Mouse (Mus musculus) heart, embryonic 12.5 days (tissue): ENCODE data around the gene Slit3. TPM values are rescaled to one million over a fixed set of nuclear protein-coding genes. Genes with fewer than 3 reads are reported as not detected.

Source experiments
- ATAC-seq: fragments of 200-750 bp; cut with Nextera tagmentation; 2 replicates; pipeline ENCODE4 v1.8.0; 2017; ENCODE audit warnings: moderate TSS enrichment, moderate library complexity; ENCODE audit not compliant: insufficient number of reproducible peaks, low FRiP score
- H3K27ac ChIP-seq: fragments of 300-500 bp; sonication (generic); 2 replicates; pipeline ENCODE4 v1.5.1; 2016; ENCODE audit warnings: mild to moderate bottlenecking, moderate library complexity; ENCODE audit not compliant: poor library complexity, severe bottlenecking
- H3K27me3 ChIP-seq: fragments of 300-500 bp; sonication (generic); replicated peaks from 2 replicates; pipeline ENCODE4 v1.6.1; 2016; ENCODE audit warnings: mild to moderate bottlenecking, moderate library complexity
- H3K36me3 ChIP-seq: fragments of 300-500 bp; sonication (generic); 2 replicates; pipeline ENCODE4 v1.6.1; 2016; ENCODE audit warnings: mild to moderate bottlenecking, moderate library complexity
- H3K4me1 ChIP-seq: fragments of 300-500 bp; sonication (generic); replicated peaks from 2 replicates; pipeline ENCODE4 v1.6.1; 2016; ENCODE audit warnings: mild to moderate bottlenecking
- H3K4me2 ChIP-seq: fragments of 300-500 bp; sonication (generic); 2 replicates; pipeline ENCODE4 v1.6.1; 2016; ENCODE audit warnings: mild to moderate bottlenecking, moderate library complexity
- H3K4me3 ChIP-seq: fragments of 300-500 bp; sonication (generic); 2 replicates; pipeline ENCODE4 v1.5.1; 2016; ENCODE audit warnings: mild to moderate bottlenecking
- H3K9ac ChIP-seq: fragments of 300-500 bp; sonication (generic); 2 replicates; pipeline ENCODE4 v1.6.1; 2016; ENCODE audit warnings: mild to moderate bottlenecking, moderate library complexity
- H3K9me3 ChIP-seq: fragments of 300-500 bp; sonication (generic); replicated peaks from 2 replicates; pipeline ENCODE4 v1.6.1; 2016; ENCODE audit warnings: mild to moderate bottlenecking, moderate library complexity
- WGBS: fragments of 180-500 bp; shearing (Covaris S2); methylation state at CpG from one replicate; pipeline ENCODE4 v1.1.7; 2016; 5-methylcytosine and 5-hydroxymethylcytosine counted together
- polyA plus RNA-seq: library from polyadenylated mRNA; unstranded; fragments of >200 nt; fragmentation: Nextera tagmentation; extraction: Ambion mirVana; gene quantifications from 2 replicates; pipeline ENCODE4 v1.2.1, GENCODE M21; 2016

Slit3 gene
- polyA plus RNA-seq, 1 experiment from 2014 or later: 17.4 TPM

DNA sequence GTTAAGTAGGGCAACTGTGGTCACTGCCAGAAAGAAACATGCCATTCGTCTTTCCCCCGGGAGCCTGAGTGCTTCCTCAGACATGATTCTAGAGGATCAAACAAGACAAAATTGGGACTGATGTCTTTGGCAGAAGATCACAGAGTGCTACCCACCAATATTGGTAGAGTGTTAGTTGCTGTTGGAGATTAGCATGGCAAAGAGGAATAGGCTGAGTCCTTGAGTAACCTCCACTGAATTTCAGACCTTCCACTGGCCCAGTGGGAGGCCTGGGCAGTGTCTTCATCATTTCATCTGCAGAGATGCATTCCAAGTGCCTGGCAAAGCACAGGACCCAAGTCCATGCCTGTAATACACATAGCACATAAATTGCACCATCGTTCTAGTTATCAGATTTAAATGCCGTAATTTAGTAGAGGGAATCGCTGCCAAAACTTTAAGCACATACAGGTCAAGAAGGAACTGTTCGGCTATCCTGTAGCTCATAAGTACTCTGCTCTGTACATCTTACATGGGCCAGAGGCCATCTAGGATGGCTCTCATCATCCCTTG is 77.6 kb downstream of the Slit3 start:
- H3K9ac ChIP-seq: no peak overlapping the region
- ATAC-seq: no peak
- H3K9me3 ChIP-seq: no peaks in the 10 kb centered on the region
- 84% methylated on average over 6 of the region's 6 CpGs for WGBS
- H3K27ac ChIP-seq: no peak overlapping the region
- no peak overlapping the region for H3K4me3 ChIP-seq
- no peak overlapping the region for H3K4me2 ChIP-seq
- H3K4me1 ChIP-seq: no peaks in the 10 kb centered on the region
- H3K36me3 ChIP-seq: no peaks in the 10 kb centered on the region
- no peaks in the 10 kb centered on the region; the same call in 1 of the 2 replicates for H3K27me3 ChIP-seq

DNA sequence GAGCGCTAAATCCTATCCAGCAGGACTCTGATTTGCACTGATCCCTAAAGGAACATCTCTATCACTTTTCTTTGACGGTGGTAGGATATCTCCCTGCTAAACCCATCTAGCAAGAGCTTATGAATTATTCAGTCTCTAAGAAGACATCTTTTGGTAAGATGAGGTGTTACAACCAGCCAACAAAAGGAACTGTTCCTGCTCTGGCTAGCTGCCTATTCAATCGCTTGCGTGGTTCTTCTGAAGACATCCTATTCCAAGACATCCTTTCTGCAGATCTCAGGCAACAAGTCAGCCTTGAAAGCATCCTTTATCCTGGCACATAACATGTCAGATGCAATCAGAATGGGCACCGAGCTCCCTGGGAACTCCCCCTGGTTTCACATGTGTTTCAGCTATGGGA is 81.3 kb downstream of the Slit3 start:
- Histone ChIP-seq H3K9ac (no peak overlapping the region), H3K9me3 (no peaks in the 10 kb centered on the region), H3K27me3 (no peaks in the 10 kb centered on the region; the same call in 1 of the 2 replicates), H3K27ac (no peak overlapping the region), H3K4me1 (peaks cover 6% of the 10 kb centered on the region; the same call in 1 of the 2 replicates), H3K36me3 (no peaks in the 10 kb centered on the region), H3K4me2 (no peak overlapping the region), H3K4me3 (no peak overlapping the region)
- no peak for ATAC-seq
- WGBS: 76% methylated on average over 5 of the region's 5 CpGs

DNA sequence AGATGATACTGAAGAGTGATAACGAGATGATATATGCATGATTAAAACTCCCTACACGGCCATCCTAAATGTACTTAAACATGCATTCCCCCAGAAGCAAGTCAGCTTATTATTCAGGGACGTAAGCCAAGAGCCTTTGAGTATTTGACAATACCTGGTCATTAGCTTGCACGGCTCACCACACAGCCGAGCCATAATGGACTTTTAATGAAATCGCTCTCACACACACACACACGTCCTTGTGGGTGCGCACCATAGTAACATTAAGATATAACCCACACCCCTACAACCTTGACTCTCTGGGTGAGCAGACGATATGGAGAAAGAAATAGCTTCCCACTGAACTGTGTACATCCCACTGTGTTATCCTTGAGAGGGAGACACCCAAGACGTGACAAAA is 82.6 kb downstream of the Slit3 start:
- no peaks in the 10 kb centered on the region for H3K36me3 ChIP-seq
- WGBS: 69% methylated on average over 10 of the region's 10 CpGs
- H3K27me3 ChIP-seq: no peaks in the 10 kb centered on the region; the same call in 1 of the 2 replicates
- H3K4me3 ChIP-seq: no peak overlapping the region
- H3K9me3 ChIP-seq: no peaks in the 10 kb centered on the region
- H3K4me2 ChIP-seq: no peak overlapping the region
- H3K4me1 ChIP-seq: peaks cover 6% of the 10 kb centered on the region; the same call in 1 of the 2 replicates
- ATAC-seq: no peak
- no peak overlapping the region for H3K27ac ChIP-seq
- H3K9ac ChIP-seq: no peak overlapping the region

DNA sequence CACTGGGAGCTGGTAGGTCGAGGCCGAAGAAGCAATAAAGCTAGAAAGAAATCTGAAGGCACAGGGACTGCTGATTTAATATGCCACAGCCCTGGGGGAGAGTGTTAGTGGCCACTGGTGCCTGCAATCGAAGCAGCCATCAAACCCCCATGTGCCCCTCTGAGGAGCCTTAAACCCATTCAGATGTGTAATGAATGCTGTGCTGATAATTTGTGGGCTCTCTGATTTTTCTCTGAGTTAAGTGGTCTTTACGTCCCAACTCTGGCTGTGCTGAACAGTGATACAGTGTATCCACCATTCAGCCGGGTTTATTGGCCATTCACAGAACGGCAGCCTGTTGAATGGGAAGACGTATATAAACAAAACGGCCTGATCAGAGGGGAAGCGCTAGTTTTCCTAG is 83.1 kb downstream of the Slit3 start:
- Histone ChIP-seq H3K4me3 (no peak overlapping the region), H3K4me2 (no peak overlapping the region), H3K36me3 (no peaks in the 10 kb centered on the region), H3K27ac (no peak overlapping the region), H3K4me1 (peaks cover 6% of the 10 kb centered on the region; the same call in 1 of the 2 replicates), H3K27me3 (no peaks in the 10 kb centered on the region; the same call in 1 of the 2 replicates), H3K9me3 (no peaks in the 10 kb centered on the region), H3K9ac (no peak overlapping the region)
- 52% methylated on average over 9 of the region's 9 CpGs for WGBS
- ATAC-seq: no peak

DNA sequence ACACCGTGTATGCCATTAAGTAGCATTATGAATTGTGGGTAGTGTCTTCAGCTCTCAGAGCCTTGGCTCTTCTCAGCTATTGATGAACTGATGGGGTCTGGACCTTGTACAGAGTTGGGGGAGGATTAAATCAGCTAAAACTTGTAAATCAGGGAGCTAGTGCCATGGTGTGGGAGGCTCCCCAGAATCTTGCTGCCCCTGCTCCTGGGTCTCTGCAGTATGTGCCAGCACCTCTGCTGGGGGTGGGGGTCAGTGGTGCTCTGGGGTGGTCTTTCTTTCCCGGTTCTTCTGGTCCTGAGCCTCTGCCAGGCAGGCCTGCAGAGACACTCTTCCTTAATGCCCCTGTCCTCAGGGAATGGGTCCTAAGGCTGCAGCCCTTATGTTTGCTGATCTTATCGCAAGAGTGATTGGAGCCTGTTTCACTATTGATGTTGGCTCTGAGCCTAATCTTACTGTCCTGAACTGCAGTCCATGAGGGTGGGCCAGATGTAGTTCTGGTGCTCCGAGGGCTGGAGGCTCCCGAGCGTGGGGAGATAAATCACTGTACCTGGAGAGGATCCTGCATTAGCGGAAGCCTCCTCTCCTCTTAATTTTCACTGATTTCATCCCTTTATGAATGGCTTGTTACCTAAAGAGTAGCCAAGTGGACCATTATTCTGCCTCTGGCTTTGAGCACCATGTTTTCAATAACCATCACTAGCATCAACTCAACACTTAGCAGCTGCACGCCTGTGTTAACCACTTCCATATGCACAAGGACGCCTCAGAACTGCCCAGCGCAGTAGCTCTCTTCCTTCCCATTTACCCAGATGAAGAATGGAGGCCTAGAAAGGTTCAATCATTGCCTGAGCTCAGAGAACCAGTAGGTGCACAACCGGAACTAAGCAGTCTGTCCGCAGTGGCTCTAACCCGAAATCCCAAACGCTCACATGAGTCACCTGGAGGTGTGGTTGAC is 90.0 kb downstream of the Slit3 start:
- Histone ChIP-seq H3K27ac (no peak overlapping the region), H3K9me3 (0 out of 2 replicates have a peak, but pooled peaks cover 4% of the 10 kb centered on the region), H3K4me1 (peaks cover 7% of the 10 kb centered on the region; the same call in 1 of the 2 replicates), H3K9ac (no peak overlapping the region), H3K4me3 (no peak overlapping the region), H3K27me3 (no peaks in the 10 kb centered on the region), H3K36me3 (0 out of 2 replicates have a peak, but pooled peaks cover 3% of the 10 kb centered on the region), H3K4me2 (no peak overlapping the region)
- ATAC-seq: no peak
- 61% methylated on average over 14 of the region's 14 CpGs for WGBS

DNA sequence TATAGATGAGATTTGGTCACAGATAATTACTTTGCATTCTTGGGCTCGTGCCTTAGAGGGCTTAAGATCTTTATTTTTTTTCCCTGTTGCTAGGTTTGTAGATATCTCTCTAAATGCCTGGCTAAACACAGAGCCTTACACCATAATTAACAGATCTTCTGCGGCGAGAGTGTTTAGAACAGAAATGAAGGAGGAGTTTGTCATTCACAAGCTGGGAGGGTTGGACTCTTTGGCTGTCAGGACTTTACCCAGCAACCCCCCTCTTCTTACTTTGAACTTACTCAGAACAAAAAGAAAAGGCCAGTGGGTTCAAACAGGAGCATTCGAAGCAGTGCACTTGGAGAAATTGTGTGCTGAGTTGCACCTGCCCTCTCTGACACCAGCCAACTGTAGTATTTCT is 103.0 kb downstream of the Slit3 start:
- Histone ChIP-seq H3K36me3 (no peaks in the 10 kb centered on the region), H3K27ac (no peak overlapping the region), H3K9ac (no peak overlapping the region), H3K9me3 (no peaks in the 10 kb centered on the region), H3K4me3 (no peak overlapping the region), H3K4me1 (peaks cover 9% of the 10 kb centered on the region; the same call in 1 of the 2 replicates), H3K27me3 (no peaks in the 10 kb centered on the region), H3K4me2 (no peak overlapping the region)
- WGBS: 66% methylated on average over 4 of the region's 4 CpGs
- no peak for ATAC-seq

DNA sequence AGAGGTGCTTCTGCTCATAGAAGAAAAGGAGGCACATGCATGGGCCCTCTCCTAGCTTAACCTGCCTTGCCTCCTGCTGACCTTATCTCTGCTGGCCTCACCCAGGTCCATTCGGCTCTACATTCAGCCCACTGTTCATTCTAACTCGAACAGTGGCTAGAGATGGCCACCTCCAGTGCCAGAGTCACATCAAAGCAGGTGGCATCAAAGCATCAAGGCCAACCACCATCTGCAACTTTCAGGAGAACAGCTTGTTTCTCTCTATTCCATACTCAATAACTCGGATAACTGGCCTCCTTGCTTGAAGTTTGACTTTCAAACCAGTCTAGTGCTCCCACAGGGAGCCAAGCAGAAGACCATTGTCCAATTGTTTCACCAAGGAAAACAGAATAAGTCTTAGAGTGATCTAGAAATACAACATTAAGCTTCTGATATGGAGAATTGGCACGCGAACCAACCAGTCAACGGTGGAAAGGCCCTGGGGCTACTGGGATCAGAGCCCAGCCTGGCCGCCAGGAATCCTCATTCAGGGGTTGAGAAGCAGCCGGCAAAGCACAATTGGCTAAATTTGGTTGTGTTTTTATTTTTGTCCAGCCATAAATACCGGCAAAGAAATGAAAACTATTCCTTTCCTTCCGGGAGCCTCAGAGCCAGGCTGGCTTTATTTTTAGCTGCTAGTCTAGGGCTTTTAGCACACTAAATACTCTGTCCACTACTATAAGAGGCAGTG is 110.5 kb downstream of the Slit3 start:
- no peak overlapping the region for H3K4me2 ChIP-seq
- no peak overlapping the region for H3K4me3 ChIP-seq
- WGBS: 66% methylated on average over 10 of the region's 10 CpGs
- no peak for ATAC-seq
- H3K9ac ChIP-seq: no peak overlapping the region
- no peaks in the 10 kb centered on the region for H3K36me3 ChIP-seq
- no peaks in the 10 kb centered on the region for H3K27me3 ChIP-seq
- 0 out of 2 replicates have a peak overlapping the region, but pooled peaks have one; percentile 40 for H3K27ac ChIP-seq
- H3K9me3 ChIP-seq: no peaks in the 10 kb centered on the region
- peaks cover 15% of the 10 kb centered on the region; the same call in 1 of the 2 replicates for H3K4me1 ChIP-seq

DNA sequence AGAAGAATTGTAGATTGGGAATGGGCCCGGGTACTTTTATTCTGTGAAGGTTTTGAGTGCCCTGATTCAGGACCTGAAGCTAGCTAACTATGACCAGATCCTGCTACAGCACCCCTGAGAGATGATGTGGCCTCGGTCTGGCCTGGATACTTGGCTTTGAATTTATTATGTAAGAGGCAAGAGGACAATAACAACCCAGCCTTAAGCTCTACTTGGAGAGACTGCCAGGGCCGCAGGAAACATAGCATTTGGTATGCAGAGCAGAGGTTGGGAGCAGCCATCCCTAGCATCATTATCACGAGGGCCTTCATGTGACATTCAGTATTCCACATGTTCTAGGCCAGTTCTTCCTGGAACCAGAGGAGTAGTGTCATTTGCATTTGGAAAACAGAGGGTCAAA is 111.3 kb downstream of the Slit3 start:
- WGBS: 79% methylated on average over 4 of the region's 4 CpGs
- Histone ChIP-seq H3K36me3 (no peaks in the 10 kb centered on the region), H3K4me3 (no peak overlapping the region), H3K27me3 (no peaks in the 10 kb centered on the region), H3K4me1 (peaks cover 15% of the 10 kb centered on the region; the same call in 1 of the 2 replicates), H3K9me3 (no peaks in the 10 kb centered on the region), H3K4me2 (no peak overlapping the region), H3K9ac (no peak overlapping the region), H3K27ac (0 out of 2 replicates have a peak overlapping the region, but pooled peaks have one; percentile 40)
- ATAC-seq: no peak

DNA sequence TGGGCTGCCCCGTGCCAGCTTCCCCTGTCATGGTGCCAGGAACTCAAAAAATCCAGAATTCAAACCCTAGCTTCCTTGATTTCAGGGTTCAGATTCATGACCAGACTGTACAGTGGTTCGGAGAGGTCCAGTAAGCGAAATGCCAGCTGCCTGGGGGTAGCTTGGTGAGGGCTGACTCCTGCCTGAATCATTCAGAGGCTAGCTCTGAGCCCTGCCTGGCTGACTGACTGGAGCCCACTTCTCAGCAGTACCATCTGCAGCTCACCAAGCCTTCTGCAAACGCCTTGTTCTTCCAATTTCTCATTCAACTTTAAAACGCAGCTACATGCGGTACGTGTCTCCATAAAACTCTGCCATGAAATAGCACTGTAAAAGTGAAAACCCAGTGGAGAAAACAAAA is 120.4 kb downstream of the Slit3 start:
- H3K36me3 ChIP-seq: no peaks in the 10 kb centered on the region
- no peak for ATAC-seq
- 88% methylated on average over 7 of the region's 7 CpGs for WGBS

DNA sequence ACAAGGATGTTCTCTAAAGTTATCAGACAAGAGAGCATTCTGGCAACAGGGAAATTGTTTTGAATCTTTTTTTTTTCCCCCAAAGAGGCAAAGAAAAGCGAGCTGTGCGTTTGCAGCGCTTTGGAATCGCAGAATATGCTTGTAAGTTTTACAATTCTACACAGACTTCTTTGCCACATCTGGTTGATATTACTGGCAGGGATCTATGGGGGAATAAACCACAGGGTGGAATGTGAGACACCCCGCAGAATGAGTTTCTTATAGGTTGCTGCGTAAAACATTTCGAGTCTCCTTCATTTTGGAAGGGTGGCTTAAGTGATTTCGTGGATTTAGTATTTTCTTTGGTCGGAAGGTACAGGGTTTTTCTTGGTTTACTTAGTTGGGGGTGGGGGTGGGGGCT is 122.6 kb downstream of the Slit3 start:
- Histone ChIP-seq H3K27ac (no peak overlapping the region), H3K36me3 (no peaks in the 10 kb centered on the region), H3K4me2 (no peak overlapping the region), H3K9me3 (no peaks in the 10 kb centered on the region), H3K4me1 (no peaks in the 10 kb centered on the region), H3K27me3 (peaks cover 7% of the 10 kb centered on the region; the same call in 1 of the 2 replicates), H3K9ac (no peak overlapping the region), H3K4me3 (no peak overlapping the region)
- ATAC-seq: no peak
- WGBS: 90% methylated on average over 9 of the region's 9 CpGs

More for the DNA sequence above, 120.4 kb downstream of the Slit3 start:
- Histone ChIP-seq H3K9me3 (0 out of 2 replicates have a peak, but pooled peaks cover 2% of the 10 kb centered on the region), H3K9ac (no peak overlapping the region), H3K4me3 (no peak overlapping the region), H3K27me3 (no peaks in the 10 kb centered on the region), H3K4me1 (no peaks in the 10 kb centered on the region), H3K4me2 (no peak overlapping the region), H3K27ac (no peak overlapping the region)

DNA sequence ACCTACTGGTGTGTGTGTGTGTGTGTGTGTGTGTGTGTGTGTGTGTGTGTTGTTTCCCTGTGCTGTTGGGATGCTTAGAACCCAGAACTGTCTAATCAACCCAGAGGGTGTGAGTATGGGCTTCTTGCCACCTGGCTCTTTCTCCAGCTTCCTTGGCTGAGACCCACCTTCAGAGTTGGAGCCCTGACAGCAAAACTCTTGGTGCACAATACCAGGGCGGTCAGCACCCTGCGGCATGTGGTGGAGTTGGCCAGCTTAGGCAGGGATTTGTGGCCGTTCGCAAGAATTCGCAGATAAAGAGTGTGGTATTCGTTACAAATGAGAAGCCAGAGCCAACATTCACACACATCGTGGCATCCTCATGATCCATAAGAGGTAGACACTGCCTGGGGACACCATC is 123.5 kb downstream of the Slit3 start:
- H3K4me3 ChIP-seq: no peak overlapping the region
- no peak overlapping the region for H3K4me2 ChIP-seq
- ATAC-seq: no peak
- peaks cover 7% of the 10 kb centered on the region; the same call in 1 of the 2 replicates for H3K27me3 ChIP-seq
- no peak overlapping the region for H3K27ac ChIP-seq
- H3K9ac ChIP-seq: no peak overlapping the region
- 79% methylated on average over 7 of the region's 7 CpGs for WGBS
- H3K9me3 ChIP-seq: no peaks in the 10 kb centered on the region
- no peaks in the 10 kb centered on the region for H3K4me1 ChIP-seq
- H3K36me3 ChIP-seq: no peaks in the 10 kb centered on the region
